Mouse (Mus musculus): ENCODE results near the gene Aatk.

GRCm38 (mm10) chr11:120052274-120052673 lies 5.3 kb upstream of the Aatk start:
- no peak for TF ChIP-seq CTCF (IDR thresholded peaks at IDR 0.05; ENCODE audit: low read depth)
- no peak for TF ChIP-seq EP300 (IDR thresholded peaks at IDR 0.05; ENCODE audit: low read depth)
